Mouse (Mus musculus) CH12.LX (cell line): ENCODE results near the gene Hnrnpul1. TPM values are rescaled to one million over a fixed set of nuclear protein-coding genes. Genes with fewer than 3 reads are reported as not detected.
A peak's percentile ranks its signal among the peaks of the same experiment; 100 is the strongest.
"Not testable (repeated sequence)": the region's sequence is repeated elsewhere in the genome, so short reads cannot be mapped to it uniquely, and the experiment has no call there.

Experiments used
- DNase-seq: peaks from one replicate; pipeline ENCODE4 v3.0.0-alpha.2; 2013; ENCODE audit errors: extremely low read depth
- H3K27ac ChIP-seq: 2 replicates; pipeline ENCODE4 v1.5.1; 2012; ENCODE audit warnings: low read depth, mild to moderate bottlenecking, control low read depth, moderate library complexity; ENCODE audit not compliant: insufficient read depth
- H3K27me3 ChIP-seq: replicated peaks from 2 replicates; pipeline ENCODE3; 2012; ENCODE audit warnings: inconsistent platforms
- H3K36me3 ChIP-seq, 2 experiments: replicated peaks in 1 of 2; 2 replicates each; pipeline versions ENCODE3 to v1.6.1; 2012; ENCODE audit warnings: inconsistent platforms in 1 of 2, low read length in 1 of 2, mild to moderate bottlenecking in 1 of 2, mixed read lengths in 1 of 2, moderate library complexity in 1 of 2; ENCODE audit not compliant: control insufficient read depth in 1 of 2, insufficient read depth in 1 of 2
- H3K4me1 ChIP-seq, 2 experiments: 2 replicates each; pipeline ENCODE4 v1.6.1; 2012; ENCODE audit warnings: inconsistent platforms in 1 of 2, moderate library complexity in 1 of 2; ENCODE audit not compliant: insufficient read depth in 2 of 2, control insufficient read depth in 1 of 2
- H3K4me2 ChIP-seq: 2 replicates; pipeline ENCODE4 v1.6.1; 2012; ENCODE audit warnings: low read depth, mild to moderate bottlenecking, control low read depth; ENCODE audit not compliant: poor library complexity, insufficient read depth, severe bottlenecking
- H3K4me3 ChIP-seq, 3 experiments: fragments of 150-350 bp in 1 of 3; sonication (generic) in 1 of 3; replicated peaks in 1 of 3; 2 replicates each; pipeline versions ENCODE3 to v1.5.1; 2011 to 2012; ENCODE audit warnings: low read depth in 2 of 3, low read length in 2 of 3, mild to moderate bottlenecking in 2 of 3, moderate library complexity in 2 of 3, control low read depth in 1 of 3, improper control_type of control experiment in 1 of 3, inconsistent platforms in 1 of 3, mixed read lengths in 1 of 3; ENCODE audit not compliant: poor library complexity in 1 of 3
- H3K79me2 ChIP-seq: replicated peaks from 2 replicates; pipeline ENCODE4 v1.6.1; 2012; ENCODE audit warnings: mild to moderate bottlenecking, moderate library complexity; ENCODE audit not compliant: control insufficient read depth, poor library complexity, insufficient read depth, severe bottlenecking; ENCODE audit errors: extremely low read depth
- H3K9ac ChIP-seq: 2 replicates; pipeline ENCODE4 v1.6.1; 2012; ENCODE audit warnings: low read depth, mild to moderate bottlenecking, control low read depth, moderate library complexity; ENCODE audit not compliant: insufficient read depth
- H3K9me3 ChIP-seq: replicated peaks from 2 replicates; pipeline ENCODE3; 2012; ENCODE audit warnings: low read length, inconsistent platforms, mixed read lengths
- CTCF ChIP-seq, 2 experiments: IDR thresholded peaks in 1 of 2; conservative IDR thresholded peaks in 1 of 2; 2 replicates each; pipeline ENCODE4 v1.5.1; 2011 to 2012; ENCODE audit warnings: low read depth in 2 of 2, low read length in 2 of 2, improper control_type of control experiment in 1 of 2, inconsistent platforms in 1 of 2, mild to moderate bottlenecking in 1 of 2, moderate library complexity in 1 of 2
- E2F4 ChIP-seq: IDR thresholded peaks from 2 replicates; pipeline ENCODE4 v1.6.1; 2011; ENCODE audit warnings: low read depth, low read length, improper control_type of control experiment; ENCODE audit not compliant: insufficient replicate concordance
- HCFC1 ChIP-seq: IDR thresholded peaks from 2 replicates; pipeline ENCODE4 v1.6.1; 2012; ENCODE audit warnings: low read depth, mild to moderate bottlenecking, inconsistent platforms, low read length, improper control_type of control experiment
- JUND ChIP-seq: conservative IDR thresholded peaks from 2 replicates; pipeline ENCODE4 v1.6.1; 2011; ENCODE audit warnings: low read depth, low read length, improper control_type of control experiment
- KAT2A ChIP-seq: IDR thresholded peaks from 2 replicates; pipeline ENCODE4 v1.6.1; 2012; ENCODE audit warnings: low read length, improper control_type of control experiment, inconsistent platforms; ENCODE audit not compliant: insufficient replicate concordance
- MAFK ChIP-seq: IDR thresholded peaks from 2 replicates; pipeline ENCODE4 v1.6.1; 2011; ENCODE audit warnings: low read length, improper control_type of control experiment; ENCODE audit not compliant: insufficient replicate concordance
- MAX ChIP-seq: IDR thresholded peaks from 2 replicates; pipeline ENCODE4 v1.6.1; 2011; ENCODE audit warnings: low read length, improper control_type of control experiment
- MAZ ChIP-seq: IDR thresholded peaks from 2 replicates; pipeline ENCODE4 v1.6.1; 2012; ENCODE audit warnings: low read depth, mild to moderate bottlenecking, inconsistent platforms, low read length, improper control_type of control experiment, moderate library complexity
- MEF2A ChIP-seq: IDR thresholded peaks from 2 replicates; pipeline ENCODE4 v1.6.1; 2014; ENCODE audit warnings: low read depth, mild to moderate bottlenecking, inconsistent platforms, low read length, improper control_type of control experiment, borderline replicate concordance
- NELFE ChIP-seq: IDR thresholded peaks from 2 replicates; pipeline ENCODE4 v1.6.1; 2011; ENCODE audit warnings: low read depth, low read length, improper control_type of control experiment
- NRF1 ChIP-seq: IDR thresholded peaks from 2 replicates; pipeline ENCODE4 v1.6.1; 2014; ENCODE audit warnings: low read depth, mild to moderate bottlenecking, inconsistent platforms, low read length, improper control_type of control experiment, moderate library complexity
- POLR2AphosphoS2 ChIP-seq: IDR thresholded peaks from 2 replicates; pipeline ENCODE4 v1.6.1; 2011; ENCODE audit warnings: low read depth, low read length, improper control_type of control experiment
- RAD21 ChIP-seq: IDR thresholded peaks from 2 replicates; pipeline ENCODE4 v1.6.1; 2011; ENCODE audit warnings: low read depth, mild to moderate bottlenecking, low read length, improper control_type of control experiment, moderate library complexity
- SIN3A ChIP-seq: IDR thresholded peaks from 2 replicates; pipeline ENCODE4 v1.6.1; 2012; ENCODE audit warnings: low read length, improper control_type of control experiment, inconsistent platforms
- SMC3 ChIP-seq: IDR thresholded peaks from 2 replicates; pipeline ENCODE4 v1.6.1; 2011; ENCODE audit warnings: low read depth, low read length, improper control_type of control experiment
- TBP ChIP-seq: conservative IDR thresholded peaks from 2 replicates; pipeline ENCODE4 v1.6.1; 2011; ENCODE audit warnings: low read depth, low read length, improper control_type of control experiment
- TCF12 ChIP-seq: IDR thresholded peaks from 2 replicates; pipeline ENCODE4 v1.6.1; 2014; ENCODE audit warnings: low read depth, mild to moderate bottlenecking, inconsistent platforms, low read length, improper control_type of control experiment
- USF1 ChIP-seq: IDR thresholded peaks from 2 replicates; pipeline ENCODE4 v1.6.1; 2014; ENCODE audit warnings: low read depth, mild to moderate bottlenecking, inconsistent platforms, low read length, improper control_type of control experiment
- USF2 ChIP-seq: conservative IDR thresholded peaks from 2 replicates; pipeline ENCODE4 v1.6.1; 2011; ENCODE audit warnings: low read depth, low read length, improper control_type of control experiment
- ZC3H11A ChIP-seq: IDR thresholded peaks from 2 replicates; pipeline ENCODE4 v1.6.1; 2012; ENCODE audit warnings: low read depth, mild to moderate bottlenecking, inconsistent platforms, low read length, improper control_type of control experiment
- ZMIZ1 ChIP-seq: IDR thresholded peaks from 2 replicates; pipeline ENCODE4 v1.6.1; 2012; ENCODE audit warnings: low read depth, mild to moderate bottlenecking, inconsistent platforms, low read length, improper control_type of control experiment
- dilution Hi-C: fragments of 300-500 bp; cut with MboI; formaldehyde crosslinking; loops from 2 replicates; pipeline ENCODE4 v1.14.3; 2020; ENCODE audit warnings: low sequenced_read_pairs; ENCODE audit not compliant: extremely low pct_unique_long_range_greater_than_20kb, extremely low pct_ligation_motif_present
- in situ Hi-C: fragments of 300-500 bp; cut with MboI; formaldehyde crosslinking; loops from 3 replicates; pipeline ENCODE4 v1.14.3; 2019; ENCODE audit warnings: low sequenced_read_pairs, low pct_ligation_motif_present, low pct_unique_long_range_greater_than_20kb, mixed read lengths
- polyA plus RNA-seq: library from polyadenylated mRNA; unstranded; fragments of >175 nt; gene quantifications from 2 replicates; pipeline ENCODE4 v1.2.1, GENCODE M21; 2012; ENCODE audit warnings: low read depth; ENCODE audit not compliant: insufficient read length
- total RNA-seq, 2 experiments: library from RNA; depleted of rRNA; stranded (reverse); fragments of 300-350 nt in 1 of 2; fragments of >200 nt in 1 of 2; gene quantifications; 2 replicates each; pipeline ENCODE4 v1.2.3; 2012 to 2014

Gene Hnrnpul1
- total and polyA plus RNA-seq, 3 experiments, result 52.6 to 188 (median 72.2) TPM

DNA sequence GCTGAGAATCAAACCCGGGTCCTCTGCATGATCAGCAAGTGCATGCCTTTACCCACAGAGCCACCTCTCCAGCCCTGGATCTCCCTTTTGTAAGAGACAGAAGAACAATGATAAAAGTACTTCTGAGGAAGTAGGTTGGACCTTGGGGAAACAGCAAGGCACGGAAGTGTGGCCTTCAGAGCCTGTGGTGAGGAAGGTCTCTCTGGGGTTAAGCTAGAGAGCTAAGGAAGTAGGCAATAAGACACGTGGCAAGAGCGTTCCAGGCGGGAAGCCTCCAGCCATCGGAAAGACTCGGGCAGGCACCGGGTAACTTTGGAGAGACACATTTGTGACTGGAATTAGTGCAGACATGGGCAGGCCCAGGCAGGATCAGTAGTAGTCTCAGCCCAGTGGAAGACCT is 40.2 kb upstream of the Hnrnpul1 start:
- Histone ChIP-seq H3K4me2 (no peak overlapping the region), H3K9ac (no peak overlapping the region), H3K9me3 (peaks cover 4% of the 10 kb centered on the region), H3K79me2 (no peaks in the 10 kb centered on the region), H3K36me3 (no peaks in the 10 kb centered on the region), H3K27ac (no peak overlapping the region), H3K4me1 (no peaks in the 10 kb centered on the region), H3K27me3 (peaks cover 25% of the 10 kb centered on the region), H3K4me3 (no peak overlapping the region)
- TF ChIP-seq NRF1 (no peak), USF2 (no peak), MAZ (no peak), HCFC1 (no peak), MAX (no peak), RAD21 (no peak), ZC3H11A (no peak), E2F4 (no peak), SIN3A (no peak), MAFK (no peak), NELFE (no peak)
- dilution Hi-C loops (no loop called here), in situ Hi-C loops (no loop called here)
- no peak for DNase-seq

DNA sequence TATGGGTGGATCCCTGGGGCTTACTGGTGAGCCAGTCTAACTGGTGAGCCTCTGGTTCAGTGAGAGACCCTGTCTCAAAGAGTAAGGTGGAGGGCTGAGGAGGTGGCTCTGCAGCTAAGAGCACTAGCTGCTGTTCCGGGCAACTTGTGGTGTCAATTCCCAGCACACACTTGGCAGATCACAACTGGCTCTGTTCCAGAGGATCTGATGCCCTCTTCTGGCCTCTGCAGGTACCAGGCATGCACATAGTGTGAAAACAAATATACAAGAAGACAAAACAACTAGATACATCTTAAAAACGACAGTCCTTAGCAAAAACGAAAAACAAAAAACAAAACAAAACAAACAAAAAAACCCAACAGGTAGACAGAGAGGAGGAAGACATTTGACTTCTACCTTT is 39.1 kb upstream of the Hnrnpul1 start:
- TF ChIP-seq POLR2AphosphoS2 (no peak), MEF2A (no peak), CTCF (conservative IDR thresholded peaks at IDR 0.05 in 1 of 2, IDR thresholded peaks at IDR 0.05 in 1 of 2; ENCODE audit: low read depth in 2 of 2, low read length in 2 of 2) (peak in 1 of 2 experiments; percentile 53; a peak in 3 of 4 replicates), ZMIZ1 (no peak), RAD21 (peak; percentile 27), JUND (no peak), KAT2A (no peak), TBP (no peak), MAFK (no peak), SMC3 (peak; percentile 32; the same call in 1 of the 2 replicates), TCF12 (no peak), USF1 (no peak)
- dilution Hi-C loops, result no loop called here
- H3K79me2 ChIP-seq, result no peaks in the 10 kb centered on the region
- no peak overlapping the region for H3K4me3 ChIP-seq
- H3K27me3 ChIP-seq, result peaks cover 33% of the 10 kb centered on the region
- peaks cover 4% of the 10 kb centered on the region for H3K9me3 ChIP-seq
- DNase-seq, result no peak
- no peaks in the 10 kb centered on the region for H3K4me1 ChIP-seq
- no peak overlapping the region for H3K27ac ChIP-seq
- no peak overlapping the region for H3K4me2 ChIP-seq
- H3K36me3 ChIP-seq, result no peaks in the 10 kb centered on the region
- in situ Hi-C loops, result no loop called here
- H3K9ac ChIP-seq, result no peak overlapping the region

DNA sequence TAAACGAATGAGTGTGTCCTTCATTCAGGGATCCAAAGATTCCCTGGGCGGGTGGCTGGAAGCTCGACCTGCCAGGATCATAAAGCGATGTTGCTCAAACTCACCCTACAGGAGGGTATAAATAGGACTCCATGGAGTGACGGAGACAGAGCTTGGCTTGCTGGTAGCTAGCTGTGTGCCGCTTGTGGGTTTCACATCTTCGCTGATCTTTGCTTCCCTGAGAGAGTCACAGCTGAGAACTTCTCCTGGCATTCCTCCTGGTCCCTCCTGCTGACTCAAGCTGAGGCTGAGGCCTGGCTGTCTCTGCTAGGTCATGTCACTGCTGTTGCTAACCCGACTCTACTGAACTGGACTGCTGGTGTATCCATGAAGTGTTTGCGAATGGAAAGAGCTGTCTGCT is 38.4 kb upstream of the Hnrnpul1 start:
- DNase-seq, H3K4me1 ChIP-seq, H3K36me3 ChIP-seq, H3K27ac ChIP-seq, in situ Hi-C loops, H3K79me2 ChIP-seq, H3K9me3 ChIP-seq, H3K4me2 ChIP-seq, H3K9ac ChIP-seq, dilution Hi-C loops, H3K4me3 ChIP-seq: not testable (repeated sequence)
- peaks cover 34% of the 10 kb centered on the region for H3K27me3 ChIP-seq
